Mouse (Mus musculus) splenic B cell, adult 2 months (primary cell): ENCODE results near the gene Pygm.
A peak's percentile ranks its signal among the peaks of the same experiment; 100 is the strongest.

Experiments used
- DNase-seq: peaks from one replicate; pipeline ENCODE4 v3.0.0-alpha.2; 2011; ENCODE audit warnings: low read depth, low spot score
- H3K27me3 ChIP-seq: 2 replicates; pipeline ENCODE4 v1.6.1; 2012; ENCODE audit warnings: mild to moderate bottlenecking, low read length, moderate library complexity, mixed read lengths; ENCODE audit not compliant: control insufficient read depth, poor library complexity, insufficient read depth, severe bottlenecking
- H3K36me3 ChIP-seq: 2 replicates; pipeline ENCODE4 v1.6.1; 2012; ENCODE audit warnings: mild to moderate bottlenecking, low read length, moderate library complexity, mixed read lengths; ENCODE audit not compliant: control insufficient read depth, poor library complexity, insufficient read depth, severe bottlenecking

Gene Pygm

GRCm38 (mm10) chr19:6373539-6374400 lies 10.4 kb upstream of the Pygm start:
- H3K27me3 ChIP-seq = no peaks in the 10 kb centered on the region
- DNase-seq = peak; percentile 87

GRCm38 (mm10) chr19:6374571-6374970 lies 9.6 kb upstream of the Pygm start:
- no peak for DNase-seq
- Histone ChIP-seq H3K27me3 (no peaks in the 10 kb centered on the region), H3K36me3 (peaks cover 56% of the 10 kb centered on the region)

More at GRCm38 (mm10) chr19:6373539-6374400, 10.4 kb upstream of the Pygm start:
- peaks cover 55% of the 10 kb centered on the region for H3K36me3 ChIP-seq

- H3K27me3 ChIP-seq = no peaks in the 10 kb centered on the region
- DNase-seq = no peak
- peaks cover 55% of the 10 kb centered on the region for H3K36me3 ChIP-seq
Observed at GRCm38 (mm10) chr19:6375423-6376254, 8.6 kb upstream of the Pygm start.

- Histone ChIP-seq H3K36me3 (peaks cover 50% of the 10 kb centered on the region), H3K27me3 (no peaks in the 10 kb centered on the region)
- DNase-seq = peak; percentile 44
Observed at GRCm38 (mm10) chr19:6376255-6376564, 8.0 kb upstream of the Pygm start.

GRCm38 (mm10) chr19:6376643-6377042 lies 7.6 kb upstream of the Pygm start:
- Histone ChIP-seq H3K36me3 (peaks cover 48% of the 10 kb centered on the region), H3K27me3 (no peaks in the 10 kb centered on the region)
- DNase-seq = no peak

- no peaks in the 10 kb centered on the region for H3K27me3 ChIP-seq
- peaks cover 41% of the 10 kb centered on the region for H3K36me3 ChIP-seq
- DNase-seq = no peak
Observed at GRCm38 (mm10) chr19:6377327-6378040, 6.7 kb upstream of the Pygm start.

- no peak for DNase-seq
- Histone ChIP-seq H3K36me3 (peaks cover 23% of the 10 kb centered on the region), H3K27me3 (no peaks in the 10 kb centered on the region)
Observed at GRCm38 (mm10) chr19:6380411-6381166, 3.6 kb upstream of the Pygm start.

GRCm38 (mm10) chr19:6381238-6381637 lies 3.0 kb upstream of the Pygm start:
- peaks cover 18% of the 10 kb centered on the region for H3K36me3 ChIP-seq
- no peak for DNase-seq
- H3K27me3 ChIP-seq = no peaks in the 10 kb centered on the region

- Histone ChIP-seq H3K27me3 (no peaks in the 10 kb centered on the region), H3K36me3 (peaks cover 8% of the 10 kb centered on the region; the same call in 1 of the 2 replicates)
- DNase-seq = no peak
Observed at GRCm38 (mm10) chr19:6382323-6382924, 1.8 kb upstream of the Pygm start.

GRCm38 (mm10) chr19:6383470-6383869 lies 729 bp upstream of the Pygm start:
- no peaks in the 10 kb centered on the region for H3K27me3 ChIP-seq
- no peak for DNase-seq
- peaks cover 4% of the 10 kb centered on the region; the same call in 1 of the 2 replicates for H3K36me3 ChIP-seq

GRCm38 (mm10) chr19:6384954-6385353 lies 755 bp downstream of the Pygm start:
- DNase-seq = no peak
- Histone ChIP-seq H3K36me3 (no peaks in the 10 kb centered on the region), H3K27me3 (no peaks in the 10 kb centered on the region)

- no peaks in the 10 kb centered on the region for H3K36me3 ChIP-seq
Observed at GRCm38 (mm10) chr19:6385419-6385818, 1.2 kb downstream of the Pygm start.

GRCm38 (mm10) chr19:6385821-6386220 lies 1.6 kb downstream of the Pygm start:
- DNase-seq = no peak
- Histone ChIP-seq H3K27me3 (no peaks in the 10 kb centered on the region), H3K36me3 (no peaks in the 10 kb centered on the region)

More at GRCm38 (mm10) chr19:6385419-6385818, 1.2 kb downstream of the Pygm start:
- DNase-seq = no peak
- H3K27me3 ChIP-seq = no peaks in the 10 kb centered on the region

- DNase-seq = no peak
Observed at GRCm38 (mm10) chr19:6386234-6386633, 2.0 kb downstream of the Pygm start.

More at GRCm38 (mm10) chr19:6386234-6386633, 2.0 kb downstream of the Pygm start:
- Histone ChIP-seq H3K27me3 (no peaks in the 10 kb centered on the region), H3K36me3 (no peaks in the 10 kb centered on the region)
